Mouse (Mus musculus) mammary gland, adult 2 months (tissue): ENCODE data around the gene Gm30191. TPM values are rescaled to one million over a fixed set of nuclear protein-coding genes. Genes with fewer than 3 reads are reported as not detected.

Source experiments
- polyA plus RNA-seq: library from polyadenylated mRNA; depleted of rRNA; stranded (reverse); fragments of >200 nt; gene quantifications from 2 replicates; pipeline ENCODE4 v1.2.3, GENCODE M21; 2012; ENCODE audit warnings: low replicate concordance; rRNA removed

Gene Gm30191
- polyA plus RNA-seq = 0.25 TPM in 1 of 2 replicates, not detected in the other

DNA sequence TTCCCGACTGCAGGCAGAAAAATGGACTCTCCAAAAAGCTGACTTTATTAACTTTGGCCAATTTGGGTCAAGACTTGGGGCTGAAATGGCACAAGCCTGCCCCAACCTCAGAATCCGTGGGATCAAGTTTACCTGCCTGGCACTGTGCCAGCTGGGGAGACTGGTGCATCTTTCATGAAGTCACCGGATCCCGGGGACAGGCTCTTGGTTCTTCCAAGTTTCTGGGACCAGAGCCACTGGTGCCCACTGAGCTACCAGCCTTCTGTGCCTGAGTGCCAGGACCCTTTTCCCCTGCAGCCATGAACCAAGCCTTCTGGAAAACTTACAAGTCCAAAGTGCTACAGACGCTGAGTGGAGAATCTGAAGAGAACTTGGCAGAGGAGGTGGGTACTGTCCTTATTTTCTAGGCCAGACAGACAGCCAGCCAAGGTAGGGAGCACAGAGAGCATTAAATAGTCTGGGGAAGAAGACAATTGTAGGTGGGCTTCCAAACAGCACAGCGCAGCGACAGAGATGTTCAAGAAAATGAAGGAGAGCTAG lies at the start of gene Gm30191:
TSS of gene Gm30191 (plus strand) at position 217 of the 540 bp plus-strand sequence.

DNA sequence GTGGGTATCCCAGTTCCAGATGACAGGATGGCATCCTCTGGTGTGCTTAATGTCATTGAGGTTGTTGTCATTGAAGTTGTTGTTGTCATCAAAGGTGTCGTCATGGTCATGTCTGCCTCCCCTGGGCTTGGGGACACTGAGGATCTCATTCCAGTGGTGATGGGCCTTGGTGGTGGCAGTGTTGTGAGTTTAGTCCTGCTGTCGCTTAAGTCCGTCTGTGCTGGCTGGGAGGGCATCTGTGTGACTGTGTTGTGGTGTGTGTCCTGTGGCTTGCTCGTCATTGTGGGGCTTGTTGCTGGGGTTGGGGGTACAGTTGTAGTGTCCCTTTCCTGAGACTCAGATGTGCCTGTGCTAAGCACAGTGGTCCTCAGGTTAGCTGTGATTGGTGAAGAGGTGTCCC lies 43.8 kb upstream of the Gm30191 start, which contains the start of gene Gm7534:
TSS of gene Gm7534 (minus strand) at position 101 of the 400 bp plus-strand sequence.

DNA sequence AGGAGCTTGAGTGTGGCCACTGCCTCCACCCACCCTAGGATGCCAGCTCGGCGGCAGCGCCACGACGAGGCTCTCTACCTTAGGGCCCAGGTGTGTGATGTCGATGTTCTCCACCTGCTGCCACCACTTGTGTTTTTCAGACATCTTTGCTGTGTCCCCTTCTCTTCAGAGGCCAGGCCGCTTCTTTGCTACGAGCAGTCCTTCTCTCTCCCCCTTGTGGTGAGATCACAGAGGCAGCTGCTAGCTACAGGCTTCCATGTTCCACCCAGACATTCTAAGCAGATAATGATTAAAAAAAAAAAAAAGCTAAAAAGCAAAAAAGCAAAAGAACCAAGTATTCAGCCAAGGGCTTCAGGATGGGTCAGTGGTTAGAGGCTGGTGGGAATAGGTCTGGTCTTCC lies 19.5 kb upstream of the Gm30191 start, which contains the start of gene Catsper4:
TSS of gene Catsper4 (minus strand) at position 190 of the 400 bp plus-strand sequence.

DNA sequence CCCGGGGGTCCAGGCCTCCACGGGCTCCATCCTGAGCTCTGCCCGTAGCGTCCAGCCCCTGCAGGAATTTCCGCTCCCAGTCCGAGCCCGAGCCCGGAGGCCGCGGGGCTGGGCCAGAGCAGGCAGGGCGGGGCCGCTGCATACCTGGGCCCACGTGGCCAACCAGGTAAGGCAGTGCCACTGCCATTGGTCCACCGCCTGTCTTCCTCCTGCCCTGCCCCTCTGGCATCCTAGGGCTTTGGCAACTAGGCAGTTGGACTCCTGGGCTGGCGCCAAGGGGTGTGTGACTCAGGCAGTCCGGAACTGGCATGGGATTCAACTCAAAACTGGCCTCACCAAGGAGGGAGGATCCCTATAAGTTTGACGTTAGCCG lies 8.5 kb upstream of the Gm30191 start, which contains the start of gene Cnksr1:
TSS of gene Cnksr1 (minus strand) at position 121 of the 373 bp plus-strand sequence.

DNA sequence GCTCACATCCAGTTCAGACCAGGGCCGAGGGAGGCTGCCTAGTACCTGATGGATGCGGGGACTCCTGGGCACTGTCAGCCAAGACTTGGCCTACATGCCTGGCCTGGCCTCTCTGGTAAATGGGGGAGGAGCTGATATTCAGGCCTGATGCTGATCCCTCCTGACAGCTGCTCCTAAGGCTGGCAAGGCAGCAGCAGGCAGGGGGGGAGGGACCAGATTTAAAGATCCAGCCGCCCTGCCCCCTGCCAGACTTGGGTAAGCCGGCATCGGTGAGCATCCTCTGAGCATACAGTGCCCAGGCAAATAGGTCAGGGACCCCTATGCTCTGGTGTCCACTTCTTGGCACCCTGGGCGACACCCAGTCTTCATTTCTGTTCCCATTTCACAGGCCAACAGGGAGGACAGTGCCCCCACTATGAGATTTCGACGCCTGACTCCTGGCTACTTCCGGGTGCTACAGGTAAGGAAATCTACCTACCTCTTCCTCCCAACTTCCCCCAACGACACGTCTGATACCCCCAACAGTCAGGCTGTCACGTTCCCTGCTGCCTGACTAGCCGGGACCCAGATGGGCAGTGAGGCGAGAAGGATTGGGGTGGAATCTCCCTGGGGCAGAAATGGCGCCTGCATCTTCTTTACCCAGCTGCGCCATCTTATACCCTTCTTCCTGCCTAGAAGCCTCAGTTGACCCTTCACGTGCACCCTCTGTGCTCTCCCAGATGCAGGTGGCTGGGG lies 3.1 kb upstream of the Gm30191 start, which contains the start of gene E130218I03Rik:
TSS of gene E130218I03Rik (plus strand) at position 147 of the 735 bp plus-strand sequence.

DNA sequence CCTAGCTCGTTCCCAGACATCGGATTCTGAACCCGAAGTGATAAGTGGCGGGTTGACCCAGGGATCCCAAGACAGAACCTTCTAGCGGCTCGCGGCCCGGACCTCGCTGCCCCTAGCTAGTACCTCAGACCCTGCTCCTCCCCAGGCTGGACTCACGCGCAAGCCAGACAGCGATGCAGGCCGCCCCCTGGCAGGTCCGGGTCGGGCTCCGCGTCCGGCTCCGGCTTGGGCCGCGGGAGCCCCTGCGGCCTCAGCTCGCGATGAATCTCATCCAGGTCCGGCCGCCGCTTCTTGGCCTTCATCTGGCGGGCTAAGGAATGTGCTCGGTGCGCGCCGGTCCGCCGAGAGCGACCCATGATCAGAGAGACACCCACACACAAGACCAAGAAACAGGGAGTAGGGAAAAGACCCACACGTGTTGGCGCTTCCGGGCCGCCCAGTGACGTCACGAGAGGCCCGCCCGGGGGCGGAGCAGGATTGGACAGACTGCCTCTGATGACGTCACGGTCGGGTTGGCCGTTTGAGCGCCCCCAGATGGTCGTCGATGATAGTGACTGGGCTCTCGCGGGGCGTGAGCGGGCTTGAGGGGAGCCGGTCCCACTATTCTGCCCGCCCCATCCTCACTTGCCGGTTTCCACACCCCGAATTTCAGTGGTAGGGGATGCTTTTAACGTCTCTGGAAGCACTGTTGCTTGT lies 1.4 kb upstream of the Gm30191 start, which contains the start of gene Zfp593:
TSS of gene Zfp593 (minus strand) at position 445 of the 696 bp plus-strand sequence.

DNA sequence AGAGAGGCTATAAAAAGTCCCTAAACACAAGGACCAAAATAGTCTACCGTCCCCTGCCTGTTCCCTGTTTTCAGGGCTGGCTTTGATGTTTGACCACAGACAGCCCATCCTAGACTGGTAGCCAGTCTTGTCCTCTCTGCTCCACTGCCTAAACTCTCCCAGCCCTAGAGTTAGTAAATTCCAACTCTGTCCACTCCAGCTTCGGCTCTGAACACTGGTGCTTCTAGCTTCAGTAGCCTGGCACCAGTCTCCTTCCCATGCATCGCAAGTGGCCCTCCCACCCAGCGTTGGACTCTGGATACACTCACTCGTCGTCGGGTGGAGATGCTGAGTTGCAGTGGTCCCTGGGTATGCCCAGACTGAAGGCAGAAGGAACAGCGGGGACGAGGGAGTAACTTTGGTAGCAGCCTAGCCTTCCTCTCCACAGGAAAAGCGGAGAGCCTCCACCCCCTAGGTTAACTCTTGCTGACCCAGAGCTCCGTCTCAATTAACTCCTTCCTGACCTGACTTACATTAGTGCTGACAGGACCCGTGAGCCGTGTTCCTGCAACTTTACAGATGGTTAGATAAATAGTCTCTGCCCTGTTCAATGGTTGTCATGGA lies 7.1 kb downstream of the Gm30191 start, which contains the start of gene Grrp1:
TSS of gene Grrp1 (minus strand) at position 385 of the 603 bp plus-strand sequence.

DNA sequence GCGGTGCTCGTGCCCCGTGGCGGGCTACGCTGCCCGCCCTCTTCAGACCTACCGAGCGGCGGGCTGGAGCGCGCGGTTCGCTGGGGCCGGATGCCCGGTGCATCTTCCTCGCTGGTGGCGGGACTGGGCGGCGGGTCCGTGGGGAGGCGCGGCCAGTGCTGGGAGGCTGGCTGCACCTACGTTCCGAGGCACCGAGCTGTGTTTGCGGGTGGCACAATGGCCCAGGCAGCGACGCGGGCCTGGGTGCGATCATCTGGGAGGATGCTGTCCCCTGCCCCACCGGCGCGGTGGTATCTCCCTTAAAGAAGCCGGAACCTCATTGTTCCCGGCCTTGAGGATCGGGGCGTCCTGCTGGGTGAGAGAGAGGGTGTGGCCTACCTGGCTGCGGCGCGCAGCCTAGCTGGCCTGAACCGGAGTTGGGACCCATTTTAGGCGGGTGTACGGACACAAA lies 40.9 kb downstream of the Gm30191 start, which contains the start of gene Pdik1l:
TSS of gene Pdik1l (minus strand) at position 321 of the 451 bp plus-strand sequence.

Other genes starting within 250 kb of the Gm30191 start
- gene Dhdds, start 246.0 kb upstream of the Gm30191 start, polyA plus RNA-seq = 17.6 and 31.0 TPM in 2 replicates
- 0.16 TPM in 1 of 2 replicates, not detected in the other for gene Lin28a, start 228.1 kb upstream of the Gm30191 start, polyA plus RNA-seq
- 1.7 and 2.3 TPM in 2 replicates for gene Zfp683, start 193.1 kb upstream of the Gm30191 start, polyA plus RNA-seq
- 2.9 and 4.5 TPM in 2 replicates for gene Crybg2, start 186.1 kb upstream of the Gm30191 start, polyA plus RNA-seq
- 217 and 235 TPM in 2 replicates for gene Cd52, start 151.9 kb upstream of the Gm30191 start, polyA plus RNA-seq
- 30.5 and 32.8 TPM in 2 replicates for gene Ubxn11, start 144.4 kb upstream of the Gm30191 start, polyA plus RNA-seq
- 571 and 1,183 TPM in 2 replicates for gene Sh3bgrl3, start 118.1 kb upstream of the Gm30191 start, polyA plus RNA-seq
- 24.3 and 43.9 TPM in 2 replicates for gene Cep85, start 59.8 kb upstream of the Gm30191 start, polyA plus RNA-seq
- not detected in 2 replicates for gene Gm7534, start 43.9 kb upstream of the Gm30191 start, polyA plus RNA-seq
- gene Catsper4, start 19.6 kb upstream of the Gm30191 start, polyA plus RNA-seq = 0.11 and 0.62 TPM in 2 replicates
- gene Cnksr1, start 8.5 kb upstream of the Gm30191 start, polyA plus RNA-seq = 5.7 and 9.0 TPM in 2 replicates
- gene E130218I03Rik, start 3.3 kb upstream of the Gm30191 start, polyA plus RNA-seq = not detected in 2 replicates
- gene Zfp593, start 1.3 kb upstream of the Gm30191 start, polyA plus RNA-seq = 6.0 and 12.0 TPM in 2 replicates
- gene Grrp1, start 7.2 kb downstream of the Gm30191 start, polyA plus RNA-seq = 21.1 and 54.8 TPM in 2 replicates
- 2.0 and 6.4 TPM in 2 replicates for gene Pdik1l, start 41.0 kb downstream of the Gm30191 start, polyA plus RNA-seq
- gene Trim63, start 68.2 kb downstream of the Gm30191 start, polyA plus RNA-seq = 0.13 and 27.2 TPM in 2 replicates
- 0.26 and 0.50 TPM in 2 replicates for gene Slc30a2, start 96.2 kb downstream of the Gm30191 start, polyA plus RNA-seq
- 9.2 and 11.4 TPM in 2 replicates for gene Extl1, start 136.9 kb downstream of the Gm30191 start, polyA plus RNA-seq
- gene Pafah2, start 149.4 kb downstream of the Gm30191 start, polyA plus RNA-seq = 14.5 and 17.4 TPM in 2 replicates
- 2.8 and 3.4 TPM in 2 replicates for gene Stmn1, start 221.4 kb downstream of the Gm30191 start, polyA plus RNA-seq
- 39.4 and 59.7 TPM in 2 replicates for gene Paqr7, start 249.8 kb downstream of the Gm30191 start, polyA plus RNA-seq